Mouse (Mus musculus) lung, postnatal 0 days (tissue): ENCODE results near the gene Tas2r119.

Experiments used
- CTCF ChIP-seq: IDR thresholded peaks from 2 replicates; pipeline ENCODE4 v1.5.1; 2016; ENCODE audit warnings: antibody characterized with exemption, mild to moderate bottlenecking
- EP300 ChIP-seq: IDR thresholded peaks from 2 replicates; pipeline ENCODE4 v1.6.1; 2016; ENCODE audit warnings: antibody characterized with exemption, mild to moderate bottlenecking, control low read depth

- TF ChIP-seq CTCF (no peak), EP300 (no peak)
Observed at GRCm38 (mm10) chr15:32144269-32144668, 32.8 kb upstream of the Tas2r119 start.
